Mouse (Mus musculus): ENCODE measurements around the gene Gabpb2. TPM values are rescaled to one million over a fixed set of nuclear protein-coding genes. Genes with fewer than 3 reads are reported as not detected.

Gene Gabpb2
- total RNA-seq, 4 experiments from 2014 or later: 10.4 to 12.5 (median 12.1) TPM

GRCm38 (mm10) chr3:95195772-95196171 lies 21.9 kb downstream of the Gabpb2 start:
- no peak for DNase-seq (ENCODE audit: low spot score in 2 of 2)

GRCm38 (mm10) chr3:95194721-95195135 lies 23.0 kb downstream of the Gabpb2 start:
- DNase-seq (ENCODE audit: low spot score in 2 of 2): no peak

GRCm38 (mm10) chr3:95186888-95187287 lies 30.8 kb downstream of the Gabpb2 start:
- DNase-seq (ENCODE audit: low spot score in 2 of 2): no peak

GRCm38 (mm10) chr3:95186100-95186499 lies 31.6 kb downstream of the Gabpb2 start:
- no peak for DNase-seq (ENCODE audit: low spot score in 2 of 2)

- DNase-seq (ENCODE audit: low spot score in 2 of 2): no peak
Observed at GRCm38 (mm10) chr3:95184796-95185577, 32.7 kb downstream of the Gabpb2 start.

- DNase-seq (ENCODE audit: low spot score in 2 of 2): no peak
Observed at GRCm38 (mm10) chr3:95181841-95182240, 35.9 kb downstream of the Gabpb2 start.

GRCm38 (mm10) chr3:95179890-95180289 lies 37.8 kb downstream of the Gabpb2 start:
- DNase-seq (ENCODE audit: low spot score in 2 of 2): no peak

- DNase-seq (ENCODE audit: low spot score in 2 of 2): no peak
Observed at GRCm38 (mm10) chr3:95178948-95179347, 38.8 kb downstream of the Gabpb2 start.

GRCm38 (mm10) chr3:95177583-95177982 lies 40.1 kb downstream of the Gabpb2 start:
- DNase-seq (ENCODE audit: low spot score in 2 of 2): no peak

GRCm38 (mm10) chr3:95176500-95176899 lies 41.2 kb downstream of the Gabpb2 start:
- DNase-seq (ENCODE audit: low spot score in 2 of 2): no peak

GRCm38 (mm10) chr3:95174011-95174592 lies 43.6 kb downstream of the Gabpb2 start:
- peak in 1 of 2 experiments; percentile 70 for DNase-seq (ENCODE audit: low spot score in 2 of 2)

GRCm38 (mm10) chr3:95173256-95173949 lies 44.3 kb downstream of the Gabpb2 start:
- DNase-seq (ENCODE audit: low spot score in 2 of 2): no peak

- DNase-seq (ENCODE audit: low spot score in 2 of 2): no peak
Observed at GRCm38 (mm10) chr3:95172526-95173255, 45.0 kb downstream of the Gabpb2 start.

- DNase-seq (ENCODE audit: low spot score in 2 of 2): no peak
Observed at GRCm38 (mm10) chr3:95171105-95171504, 46.6 kb downstream of the Gabpb2 start.

- no peak for DNase-seq (ENCODE audit: low spot score in 2 of 2)
Observed at GRCm38 (mm10) chr3:95169996-95170395, 47.7 kb downstream of the Gabpb2 start.

GRCm38 (mm10) chr3:95164840-95165239 lies 52.9 kb downstream of the Gabpb2 start:
- no peak for DNase-seq (ENCODE audit: low spot score in 2 of 2)

- DNase-seq (ENCODE audit: low spot score in 2 of 2): no peak
Observed at GRCm38 (mm10) chr3:95164256-95164550, 53.5 kb downstream of the Gabpb2 start.

GRCm38 (mm10) chr3:95163419-95164255 lies 54.1 kb downstream of the Gabpb2 start:
- no peak for DNase-seq (ENCODE audit: low spot score in 2 of 2)

- DNase-seq (ENCODE audit: low spot score in 2 of 2): no peak
Observed at GRCm38 (mm10) chr3:95162345-95162628, 55.4 kb downstream of the Gabpb2 start.

GRCm38 (mm10) chr3:95161618-95162344 lies 55.9 kb downstream of the Gabpb2 start:
- no peak for DNase-seq (ENCODE audit: low spot score in 2 of 2)
